Comparison of ENCODE assay signal across 12 mouse cellular contexts in genomic region chr11:99110370-99111110, GRCm38 (mm10). TPM values are rescaled to one million over a fixed set of nuclear protein-coding genes. Genes with fewer than 3 reads are reported as not detected.
DNase-seq lines count a peak whose midpoint lies in the region; ATAC-seq and TF ChIP-seq lines count a peak whose summit lies in the region.
"Had no signal": no experiment of that assay in that cellular context is flagged by ENCODE, and none has a peak within 500 bp of the region (broad histone marks: within the 10 kb centered on the region; RNA-seq: fewer than 3 reads in every experiment).

No protein-coding gene starts in this region.

- H3K27ac ChIP-seq in kidney, adult 2 months (ENCODE audit: insufficient read depth, low read depth, low read length), result no peak overlapping the region
- H3K27ac ChIP-seq in embryonic facial prominence, embryonic 11.5 days (replicated peaks; ENCODE audit: low read depth, low read length), result no peak overlapping the region
- H3K27ac ChIP-seq in stomach, embryonic 16.5 days (ENCODE audit: low read length), result peak overlapping the region; percentile 62; the same call in 1 of the 2 replicates
- H3K27ac ChIP-seq: limb, embryonic 15.5 days had no signal

- H3K4me3 ChIP-seq in kidney, adult 2 months (ENCODE audit: insufficient read depth, low read depth, low read length), result no peak overlapping the region
- no peak overlapping the region for H3K4me3 ChIP-seq in embryonic facial prominence, embryonic 11.5 days (ENCODE audit: low read depth, low read length)
- H3K4me3 ChIP-seq in stomach, embryonic 16.5 days (replicated peaks; ENCODE audit: low read length), result no peak overlapping the region
- H3K4me3 ChIP-seq: erythroblast, embryonic 14.5 days; heart, embryonic 12.5 days; limb, embryonic 15.5 days had no signal

- no peaks in the 10 kb centered on the region for H3K9me3 ChIP-seq in embryonic facial prominence, embryonic 11.5 days (replicated peaks; ENCODE audit: control insufficient read depth, low read length)
- no peaks in the 10 kb centered on the region for H3K9me3 ChIP-seq in stomach, embryonic 16.5 days (replicated peaks; ENCODE audit: control insufficient read depth, low read length)
- H3K9me3 ChIP-seq: heart, embryonic 12.5 days; limb, embryonic 15.5 days had no signal

- ATAC-seq in embryonic facial prominence, embryonic 11.5 days (replicated peaks; ENCODE audit: insufficient number of reproducible peaks, low FRiP score, low TSS enrichment, low read depth), result no peak
- ATAC-seq in stomach, embryonic 16.5 days (ENCODE audit: insufficient read depth, low FRiP score), result no peak
- ATAC-seq: midbrain, embryonic 16.5 days had no signal

- no peak overlapping the region for H3K4me2 ChIP-seq in embryonic facial prominence, embryonic 11.5 days (ENCODE audit: low read depth, low read length)
- H3K4me2 ChIP-seq in stomach, embryonic 16.5 days (ENCODE audit: low read depth, low read length), result no peak overlapping the region
- H3K4me2 ChIP-seq: heart, embryonic 12.5 days; limb, embryonic 15.5 days had no signal

- no peak overlapping the region for H3K9ac ChIP-seq in embryonic facial prominence, embryonic 11.5 days (replicated peaks; ENCODE audit: low read length)
- H3K9ac ChIP-seq in stomach, embryonic 16.5 days (ENCODE audit: low read length), result no peak overlapping the region
- H3K9ac ChIP-seq: heart, embryonic 12.5 days; limb, embryonic 15.5 days had no signal

- H3K36me3 ChIP-seq in kidney, adult 2 months (ENCODE audit: control insufficient read depth, insufficient read depth, low read length), result no peaks in the 10 kb centered on the region
- no peaks in the 10 kb centered on the region for H3K36me3 ChIP-seq in embryonic facial prominence, embryonic 11.5 days (replicated peaks; ENCODE audit: control insufficient read depth, insufficient read depth, low read depth, low read length)
- no peaks in the 10 kb centered on the region for H3K36me3 ChIP-seq in stomach, embryonic 16.5 days (ENCODE audit: control insufficient read depth, insufficient read depth, low read length)
- H3K36me3 ChIP-seq: heart, embryonic 12.5 days; limb, embryonic 15.5 days had no signal

- no peaks in the 10 kb centered on the region for H3K27me3 ChIP-seq in kidney, adult 2 months (replicated peaks; ENCODE audit: control insufficient read depth, insufficient read depth, low read length)
- H3K27me3 ChIP-seq in embryonic facial prominence, embryonic 11.5 days (ENCODE audit: control insufficient read depth, insufficient read depth, low read length), result no peaks in the 10 kb centered on the region
- H3K27me3 ChIP-seq in stomach, embryonic 16.5 days (ENCODE audit: control insufficient read depth, insufficient read depth, low read length), result no peaks in the 10 kb centered on the region
- H3K27me3 ChIP-seq: heart, embryonic 12.5 days; limb, embryonic 15.5 days had no signal

- peak; percentile 52 for TF ChIP-seq CTCF in kidney, adult 2 months (conservative IDR thresholded peaks at IDR 0.05; ENCODE audit: insufficient read depth, insufficient read length, low read depth, low read length)

- no peak for DNase-seq in kidney, adult 2 months
- DNase-seq in kidney, postnatal 14 days, result no peak
- peak; percentile 47 for DNase-seq in thymus, postnatal 14 days
- no peak for DNase-seq in thymus, postnatal 0 days (ENCODE audit: low spot score)
- DNase-seq in embryonic facial prominence, embryonic 11.5 days (ENCODE audit: low spot score), result peak; percentile 30
- DNase-seq in frontal cortex, postnatal 36 days (ENCODE audit: low spot score in 2 of 2), result no peak
- no peak for DNase-seq in adrenal gland, adult 18-20 months (ENCODE audit: low spot score in 2 of 2)

- no peak for TF ChIP-seq POLR2A in kidney, adult 2 months (IDR thresholded peaks at IDR 0.05; ENCODE audit: low read depth, low read length)

- WGBS in kidney, adult 2 months, result 71% methylated on average over 15 of the region's 15 CpGs
- 67% methylated on average over 15 of the region's 15 CpGs for WGBS in embryonic facial prominence, embryonic 11.5 days
- 72% methylated on average over 15 of the region's 15 CpGs for WGBS in stomach, embryonic 16.5 days

- H3K4me1 ChIP-seq in kidney, adult 2 months (ENCODE audit: control insufficient read depth, insufficient read depth, low read length), result peaks cover 7% of the 10 kb centered on the region
- peaks cover 7% of the 10 kb centered on the region for H3K4me1 ChIP-seq in embryonic facial prominence, embryonic 11.5 days (ENCODE audit: control insufficient read depth, insufficient read depth, low read length)
- H3K4me1 ChIP-seq in stomach, embryonic 16.5 days (ENCODE audit: control insufficient read depth, insufficient read depth, low read length), result peaks cover 29% of the 10 kb centered on the region

RNA-seq across cellular contexts. Expression of gene Tns4, which starts 21.4 kb away (rescaled TPM):
- polyA plus RNA-seq in kidney, adult 2 months (2012; rRNA removed), result 0.86 and 1.8 TPM in 2 replicates
- polyA plus RNA-seq in thymus, postnatal 0 days (2015; fragmentation: Nextera tagmentation; extraction: Ambion mirVana), result 1.4 and 1.7 TPM in 2 replicates
- polyA plus RNA-seq in embryonic facial prominence, embryonic 11.5 days (2014; fragmentation: Nextera tagmentation; extraction: Ambion mirVana), result 0.22 and 0.86 TPM in 2 replicates
- polyA plus RNA-seq in stomach, embryonic 16.5 days (2015; fragmentation: Nextera tagmentation; extraction: Ambion mirVana), result 1.8 and 2.4 TPM in 2 replicates
- under 1 TPM; 0.43 to 0.67 TPM for total RNA-seq in adrenal gland, adult 18-20 months (2021)
- polyA plus RNA-seq: erythroblast, embryonic 14.5 days had no signal

RNA-seq across cellular contexts. Expression of gene Ccr7, which starts 44.3 kb away (rescaled TPM):
- polyA plus RNA-seq in kidney, adult 2 months (2012; rRNA removed), result 1.1 and 11.2 TPM in 2 replicates
- polyA plus RNA-seq in thymus, postnatal 0 days (2015; fragmentation: Nextera tagmentation; extraction: Ambion mirVana), result 36.2 and 37.4 TPM in 2 replicates
- polyA plus RNA-seq in embryonic facial prominence, embryonic 11.5 days (2014; fragmentation: Nextera tagmentation; extraction: Ambion mirVana), result 0.31 and 0.60 TPM in 2 replicates
- 0.19 TPM in 2 replicates for polyA plus RNA-seq in stomach, embryonic 16.5 days (2015; fragmentation: Nextera tagmentation; extraction: Ambion mirVana)
- total RNA-seq in adrenal gland, adult 18-20 months (2021), result under 1 TPM in 1 of 2 experiments, not detected in 1; 0.38 TPM
- polyA plus RNA-seq: erythroblast, embryonic 14.5 days had no signal

Comparison
In these comparisons a context has a peak if more than half of its experiments do, and no peak if none do; other contexts are left out.
1. DNase-seq: peak in thymus, postnatal 14 days (single experiment) and embryonic facial prominence, embryonic 11.5 days (single experiment); none in kidney, adult 2 months (single experiment), kidney, postnatal 14 days (single experiment), thymus, postnatal 0 days (single experiment), frontal cortex, postnatal 36 days (0 of 2) and adrenal gland, adult 18-20 months (0 of 2).